Mouse (Mus musculus) ovary, postnatal 14 days (tissue): Measurements from ENCODE around the gene Cpvl.

Experiments used
- DNase-seq: peaks from one replicate; pipeline ENCODE4 v3.0.0; 2022; ENCODE audit warnings: low spot score

The Cpvl gene

GRCm38 (mm10) chr6:53978571-53978970, at the start of gene Cpvl:
TSS of gene Cpvl (minus strand) at chr6:53978671.
- DNase-seq: no peak

DNA sequence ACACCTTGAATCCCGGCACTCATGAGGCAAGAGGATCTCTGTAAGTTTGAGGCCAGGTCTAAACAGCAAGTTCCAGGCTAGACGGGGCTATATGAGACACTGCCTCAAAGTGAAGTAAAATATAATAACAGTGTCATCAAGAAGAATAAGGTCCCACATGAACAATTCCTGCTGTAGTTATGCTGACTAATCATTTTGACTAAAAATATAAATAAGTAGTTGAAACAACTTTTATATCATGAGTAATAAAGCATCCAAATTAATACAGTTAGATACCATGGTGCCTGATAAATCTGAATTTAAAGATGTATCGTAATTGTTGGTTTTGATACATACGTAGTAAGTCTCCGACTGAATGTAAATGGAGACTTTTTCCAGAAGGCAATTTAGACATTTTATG, 45.4 kb upstream of the Cpvl start:
- no peak for DNase-seq

DNA sequence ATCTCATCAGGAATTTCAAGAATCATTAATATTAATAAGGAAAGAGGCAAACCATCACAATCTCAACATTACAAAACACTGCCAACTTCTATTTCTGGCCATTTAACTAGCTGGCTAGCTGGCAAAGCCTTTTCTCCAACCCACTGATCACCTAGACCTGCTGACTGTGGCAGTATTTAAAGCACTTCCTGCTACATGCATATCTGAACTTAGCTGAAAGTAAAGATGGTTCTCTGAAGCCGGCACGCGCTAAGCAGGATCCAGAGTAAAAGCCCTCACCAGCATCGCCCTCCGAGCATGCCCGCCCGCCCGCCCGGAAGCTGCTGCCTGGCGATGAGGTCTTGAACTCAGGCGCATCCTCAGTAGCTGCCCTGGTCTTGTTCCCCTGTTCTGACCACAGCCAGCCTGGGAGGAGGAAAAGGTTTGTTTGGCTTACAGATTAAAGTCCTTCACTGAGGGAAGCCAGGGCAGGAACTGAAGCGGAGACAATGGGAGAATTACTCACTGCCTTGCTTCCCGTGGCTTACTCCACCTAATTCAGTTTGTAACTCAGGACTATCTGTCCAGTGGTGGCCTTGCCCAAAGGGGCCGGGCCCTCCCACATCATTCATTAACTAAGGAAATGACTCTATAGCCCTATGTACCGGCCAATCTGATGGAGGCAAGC, 42.8 kb upstream of the Cpvl start:
- no peak for DNase-seq

DNA sequence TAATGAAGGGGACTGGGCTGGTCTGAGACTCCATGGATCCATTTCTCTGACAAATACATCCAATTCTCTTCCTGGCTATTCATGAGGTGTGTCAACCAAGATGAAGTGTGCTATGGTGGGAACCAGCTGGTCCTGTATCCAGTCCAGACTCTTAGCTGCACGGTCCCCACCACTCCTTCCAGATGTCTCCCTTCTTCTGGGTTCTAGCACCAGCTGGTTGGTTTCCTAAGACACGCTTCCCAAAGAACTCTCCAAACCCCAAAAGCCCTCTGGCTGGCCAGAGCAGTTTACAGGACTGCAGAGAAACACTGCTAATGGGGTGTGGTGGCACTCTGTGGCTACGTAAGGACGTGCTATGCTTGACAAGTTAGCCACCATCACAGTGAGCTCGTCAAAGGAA, 40.4 kb upstream of the Cpvl start:
- no peak for DNase-seq

DNA sequence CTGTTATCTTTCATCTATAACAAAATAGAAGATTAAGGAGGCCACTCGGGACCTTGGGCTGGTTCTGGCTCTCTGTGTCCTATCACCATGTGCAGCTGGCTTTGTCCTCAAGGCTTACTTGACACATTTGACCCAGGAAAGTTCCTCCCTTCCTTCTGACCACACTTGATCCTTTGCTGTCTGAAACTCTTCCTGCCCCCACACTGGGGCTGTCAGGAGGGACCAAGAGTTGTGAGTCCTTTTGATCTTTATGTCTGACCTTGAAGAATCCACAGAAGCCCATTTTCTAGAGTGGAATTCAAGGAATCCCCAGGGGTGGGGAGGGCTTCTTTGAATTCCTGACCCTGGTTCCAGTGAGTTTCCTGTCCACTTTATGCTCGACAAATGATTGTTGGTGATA, 39.6 kb upstream of the Cpvl start:
- DNase-seq: no peak

- no peak for DNase-seq
Measured at GRCm38 (mm10) chr6:54012163-54012562, 33.7 kb upstream of the Cpvl start.

- DNase-seq: no peak
Measured at GRCm38 (mm10) chr6:54010362-54010761, 31.9 kb upstream of the Cpvl start.

GRCm38 (mm10) chr6:54009293-54009692, 30.8 kb upstream of the Cpvl start:
- DNase-seq: no peak

GRCm38 (mm10) chr6:54008448-54009120, 30.1 kb upstream of the Cpvl start:
- no peak for DNase-seq

GRCm38 (mm10) chr6:54005302-54005701, 26.8 kb upstream of the Cpvl start:
- DNase-seq: no peak

DNA sequence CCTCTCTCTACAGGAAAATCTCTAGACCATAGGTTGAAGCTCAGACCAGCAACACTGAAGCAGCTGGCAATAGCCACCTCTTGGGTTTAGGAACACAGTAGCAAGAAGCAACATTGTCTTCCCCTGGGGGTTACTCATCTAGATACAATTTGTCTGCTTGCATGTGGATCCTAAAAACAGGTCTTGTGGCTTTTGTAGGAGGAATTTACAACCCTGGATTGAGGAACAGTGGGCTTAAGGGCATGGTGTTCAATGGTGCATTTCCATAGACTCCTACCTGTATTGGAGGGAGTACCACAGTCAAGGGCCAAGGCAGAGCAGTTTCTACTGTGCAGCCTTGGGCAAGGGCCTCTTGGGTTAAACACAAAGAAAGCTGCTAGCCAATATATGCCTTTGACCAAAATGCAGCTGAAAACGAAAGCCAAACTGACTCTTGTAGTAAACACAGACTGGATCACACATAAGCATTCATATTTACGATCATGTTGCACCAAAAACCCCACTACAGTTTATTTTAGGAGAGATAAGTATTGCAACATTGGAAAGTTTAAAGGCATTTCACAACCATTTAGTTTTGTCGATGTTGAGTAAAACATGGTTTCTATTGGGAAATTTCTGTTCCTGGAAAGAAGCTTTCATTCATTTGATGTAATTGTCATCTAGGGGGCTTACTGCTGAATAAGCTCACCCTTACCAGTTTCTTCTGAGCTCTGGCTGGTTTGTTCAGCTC, 17.9 kb upstream of the Cpvl start:
- DNase-seq: no peak

- DNase-seq: no peak
Measured at GRCm38 (mm10) chr6:53995519-53995918, 17.0 kb upstream of the Cpvl start.

GRCm38 (mm10) chr6:53992386-53992785, 13.9 kb upstream of the Cpvl start:
- DNase-seq: no peak

- DNase-seq: no peak
Measured at GRCm38 (mm10) chr6:53987235-53987634, 8.8 kb upstream of the Cpvl start.

DNA sequence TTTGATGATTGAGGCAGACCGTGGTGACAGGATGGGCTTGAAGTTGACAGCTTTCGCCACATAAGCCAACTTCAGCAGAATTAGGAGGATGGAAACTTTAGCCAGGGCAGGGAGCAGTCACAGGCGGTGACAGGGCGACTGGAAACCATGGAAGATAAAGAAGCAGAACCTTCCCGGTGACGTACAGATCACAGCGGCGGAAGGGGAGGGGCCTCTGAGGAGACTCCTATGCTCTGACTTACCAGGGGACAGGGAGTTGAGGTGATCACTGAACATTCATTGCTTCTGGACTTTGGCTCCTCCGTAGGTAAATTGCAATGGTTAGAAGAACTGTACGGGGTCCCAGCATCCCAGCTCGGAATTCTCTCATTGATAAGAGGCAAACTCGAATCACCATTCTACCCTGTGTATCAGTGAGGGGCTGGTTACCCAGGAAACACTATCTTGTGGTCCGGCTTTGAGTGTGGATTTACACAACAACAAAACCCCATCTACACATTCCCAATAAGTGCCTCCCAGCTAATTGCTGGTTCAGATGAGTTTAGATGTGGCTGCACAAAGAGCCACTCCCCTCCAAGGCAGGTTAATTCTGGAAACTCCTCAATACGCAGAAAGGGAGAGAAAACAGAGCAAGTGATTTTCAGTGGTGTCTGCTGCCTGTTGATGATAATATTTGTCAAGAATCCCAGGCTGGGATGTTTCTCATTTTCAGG, 8.0 kb upstream of the Cpvl start:
- DNase-seq: no peak

DNA sequence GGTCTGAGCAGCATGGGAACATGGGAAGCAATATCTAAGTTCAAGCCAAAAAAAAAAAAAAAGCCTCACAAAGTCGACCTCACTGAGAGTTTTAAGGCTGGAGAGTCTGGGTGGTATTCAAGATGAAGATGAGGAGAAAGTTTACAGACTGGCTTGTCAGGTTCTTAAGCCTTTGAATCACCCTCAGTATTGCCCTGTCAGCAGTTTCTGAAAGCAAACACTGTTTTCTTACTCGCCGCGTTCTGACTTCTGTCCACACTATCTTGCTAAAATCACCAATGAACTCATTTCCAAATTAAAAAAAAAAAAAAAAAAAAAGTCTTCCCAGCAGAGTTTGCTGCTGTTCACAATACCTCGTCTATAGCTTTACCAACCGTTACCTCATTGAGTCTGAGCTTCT, 5.3 kb upstream of the Cpvl start:
- no peak for DNase-seq

DNA sequence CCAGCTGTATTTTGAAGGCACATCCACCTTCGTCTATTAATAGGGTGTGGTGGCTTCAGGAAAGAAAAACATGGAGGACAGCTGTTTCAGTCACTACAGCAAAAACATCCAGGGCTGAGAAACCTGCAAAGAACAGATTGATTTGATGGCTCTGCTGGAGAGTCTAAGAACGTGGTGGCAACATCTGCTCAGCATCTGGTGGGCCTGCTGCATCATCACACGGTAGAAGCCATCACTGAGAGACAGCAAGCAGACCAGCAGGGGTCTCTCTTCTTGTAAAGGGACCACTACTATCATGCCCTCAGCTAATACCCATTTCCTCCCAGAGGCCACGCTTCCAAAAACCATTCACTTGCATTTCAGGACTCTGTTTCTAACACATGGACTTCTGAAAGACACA, 4.1 kb upstream of the Cpvl start:
- DNase-seq: no peak

- no peak for DNase-seq
Measured at GRCm38 (mm10) chr6:53982047-53982600, 3.7 kb upstream of the Cpvl start.

DNA sequence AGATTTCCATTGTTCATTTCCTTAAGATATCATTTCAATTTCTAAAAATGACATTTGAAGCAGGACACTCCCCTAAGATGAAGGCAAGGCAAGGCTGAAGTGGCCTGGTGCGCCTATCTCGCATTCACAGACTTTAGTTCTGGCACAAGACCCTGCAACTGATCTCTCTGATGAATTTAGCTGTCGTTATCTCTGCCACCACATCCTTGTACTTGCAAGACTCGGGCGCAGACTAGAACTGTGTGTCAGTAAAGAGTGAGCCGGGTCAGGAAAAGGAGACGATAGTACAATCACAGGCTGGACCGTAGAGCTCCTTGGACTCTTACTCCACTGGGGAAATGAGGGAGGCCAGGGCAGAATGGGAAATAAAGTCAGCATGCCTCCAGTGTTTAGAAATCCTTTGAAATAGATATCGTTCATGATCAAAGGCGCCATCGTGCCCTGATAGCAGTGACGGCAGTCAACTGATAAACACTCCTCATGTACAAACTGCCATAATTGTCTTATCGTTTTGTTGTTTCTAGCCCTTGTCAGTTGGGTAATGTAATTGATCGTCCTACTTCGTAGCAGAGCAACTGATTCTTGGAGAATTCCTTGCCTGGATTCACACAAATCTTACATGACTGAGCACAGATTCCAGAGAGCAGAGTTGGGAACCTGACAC, 2.5 kb upstream of the Cpvl start:
- no peak for DNase-seq

DNA sequence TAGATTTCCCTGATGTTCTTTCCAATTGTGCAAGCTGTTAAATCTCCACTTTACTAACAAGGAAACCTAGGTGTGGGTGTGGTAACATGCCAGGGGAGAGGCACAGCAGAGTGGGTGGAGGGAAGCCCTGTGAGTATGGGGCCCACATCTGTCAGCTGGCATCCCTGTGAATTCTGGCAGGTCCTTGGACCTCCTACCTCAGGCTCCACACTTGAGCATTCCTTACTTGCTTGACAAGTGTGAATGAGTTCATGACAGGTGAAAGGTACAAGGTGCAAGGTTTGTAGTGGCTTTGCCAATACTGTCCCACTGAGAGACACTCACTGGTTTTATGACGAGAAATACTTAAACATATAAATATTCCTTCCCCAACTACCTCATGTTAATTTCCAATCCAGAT, 4.4 kb downstream of the Cpvl start:
- no peak for DNase-seq

DNA sequence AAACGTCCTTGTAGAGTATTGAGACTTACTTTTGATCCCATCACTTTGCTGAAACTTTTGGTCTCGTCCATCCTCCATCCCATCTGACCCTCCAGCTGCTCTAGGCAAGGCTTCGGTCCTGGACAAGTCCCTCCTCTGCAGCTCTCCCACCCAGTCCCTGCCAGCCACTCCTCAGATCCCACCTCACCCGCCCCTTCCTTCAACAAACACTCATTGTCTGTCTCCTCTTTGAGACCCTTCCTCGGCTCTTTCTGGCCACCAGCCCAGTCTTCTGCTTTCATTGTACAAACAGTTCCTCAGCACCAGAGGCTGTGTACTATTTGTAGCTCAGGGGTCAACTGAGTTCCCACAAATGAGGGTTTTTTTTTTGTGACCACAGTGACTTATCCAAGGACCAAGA, 5.0 kb downstream of the Cpvl start:
- no peak for DNase-seq

- no peak for DNase-seq
Measured at GRCm38 (mm10) chr6:53972238-53972743, 6.2 kb downstream of the Cpvl start.
